Mouse (Mus musculus) cerebellum, postnatal 36 days (tissue): ENCODE measurements around the gene B3gnt4.
A peak's percentile ranks its signal among the peaks of the same experiment; 100 is the strongest.
"Not testable (repeated sequence)": the region's sequence is repeated elsewhere in the genome, so short reads cannot be mapped to it uniquely, and the experiment has no call there.

Experiments
- DNase-seq, 2 experiments: peaks; one replicate each; pipeline ENCODE4 v3.0.0; 2021 to 2022; ENCODE audit warnings: mixed read lengths in 2 of 2

Gene B3gnt4

GRCm38 (mm10) chr5:123510160-123510559 lies at the start of gene B3gnt4:
B3gnt4 (plus strand) TSS chr5:123510460.
- DNase-seq: no peak

- no peak for DNase-seq
Measured at GRCm38 (mm10) chr5:123461420-123461819, 48.8 kb upstream of the B3gnt4 start.

- no peak for DNase-seq
Measured at GRCm38 (mm10) chr5:123464638-123465037, 45.6 kb upstream of the B3gnt4 start.

- DNase-seq: no peak
Measured at GRCm38 (mm10) chr5:123470784-123471400, 39.4 kb upstream of the B3gnt4 start.

GRCm38 (mm10) chr5:123473817-123474216 lies 36.4 kb upstream of the B3gnt4 start:
- DNase-seq: no peak

- no peak for DNase-seq
Measured at GRCm38 (mm10) chr5:123487659-123488395, 22.4 kb upstream of the B3gnt4 start.

GRCm38 (mm10) chr5:123489112-123489785 lies 21.0 kb upstream of the B3gnt4 start, which contains the start of the genes Lrrc43 and Il31:
Lrrc43 (plus strand) TSS chr5:123489305.
Il31 (minus strand) TSS chr5:123489489.
- DNase-seq: no peak

GRCm38 (mm10) chr5:123489935-123490334 lies 20.3 kb upstream of the B3gnt4 start:
- no peak for DNase-seq

GRCm38 (mm10) chr5:123499717-123500116 lies 10.5 kb upstream of the B3gnt4 start:
- DNase-seq: peak; percentile 54 to 65

GRCm38 (mm10) chr5:123501973-123502372 lies 8.3 kb upstream of the B3gnt4 start:
- DNase-seq: no peak

GRCm38 (mm10) chr5:123507936-123508723 lies 2.1 kb upstream of the B3gnt4 start:
- DNase-seq: peak; percentile 58 to 73

GRCm38 (mm10) chr5:123508921-123509320 lies 1.3 kb upstream of the B3gnt4 start:
- DNase-seq: no peak

- not testable (repeated sequence) for DNase-seq
Measured at GRCm38 (mm10) chr5:123511426-123511825, 1.2 kb downstream of the B3gnt4 start.

GRCm38 (mm10) chr5:123512102-123512501 lies 1.8 kb downstream of the B3gnt4 start:
- DNase-seq: no peak

- DNase-seq: no peak
Measured at GRCm38 (mm10) chr5:123514871-123515270, 4.6 kb downstream of the B3gnt4 start.

GRCm38 (mm10) chr5:123520666-123521065 lies 10.4 kb downstream of the B3gnt4 start:
- peak in 1 of 2 experiments; percentile 0 for DNase-seq

- peak in 1 of 2 experiments; percentile 0 for DNase-seq
Measured at GRCm38 (mm10) chr5:123521621-123522020, 11.4 kb downstream of the B3gnt4 start.

GRCm38 (mm10) chr5:123522166-123522565 lies 11.9 kb downstream of the B3gnt4 start:
- DNase-seq: peak in 1 of 2 experiments; percentile 1

- DNase-seq: peak; percentile 96 to 98
Measured at GRCm38 (mm10) chr5:123523692-123524392, 13.6 kb downstream of the B3gnt4 start, which contains the start of gene Diablo. Diablo (minus strand) TSS chr5:123524176.

- DNase-seq: no peak
Measured at GRCm38 (mm10) chr5:123524393-123524750, 14.1 kb downstream of the B3gnt4 start.

GRCm38 (mm10) chr5:123525281-123525680 lies 15.0 kb downstream of the B3gnt4 start, which contains the start of gene Gm49027:
Gm49027 (minus strand) TSS chr5:123525488.
- peak in 1 of 2 experiments; percentile 1 for DNase-seq
